Mouse (Mus musculus) C2C12 (cell line): ENCODE results near the gene Ptgds.

Experiments used
- CTCF ChIP-seq: IDR thresholded peaks from one replicate; pipeline ENCODE4 v1.5.1; 2011; ENCODE audit not compliant: control insufficient read depth, insufficient read depth, insufficient read length
- MAX ChIP-seq: IDR thresholded peaks from one replicate; pipeline ENCODE4 v1.6.1; 2011; ENCODE audit warnings: mild to moderate bottlenecking, control low read depth

GRCm38 (mm10) chr2:25434292-25434691 is 35.6 kb downstream of the Ptgds start:
- TF ChIP-seq MAX (no peak), CTCF (no peak)
